Mouse (Mus musculus) lung, adult 2 months (tissue): ENCODE data around the gene Cdc42.

Experiments
- CTCF ChIP-seq: fragments of 200-500 bp; IDR thresholded peaks from 2 replicates; pipeline ENCODE4 v1.5.1; 2011; ENCODE audit warnings: mild to moderate bottlenecking, low read length, control low read depth; ENCODE audit not compliant: insufficient read depth
- POLR2A ChIP-seq: fragments of 200-500 bp; IDR thresholded peaks from 2 replicates; pipeline ENCODE4 v1.6.1; 2011; ENCODE audit warnings: low read depth, mild to moderate bottlenecking, control low read depth, low read length, borderline replicate concordance; ENCODE audit errors: extremely low read depth

DNA sequence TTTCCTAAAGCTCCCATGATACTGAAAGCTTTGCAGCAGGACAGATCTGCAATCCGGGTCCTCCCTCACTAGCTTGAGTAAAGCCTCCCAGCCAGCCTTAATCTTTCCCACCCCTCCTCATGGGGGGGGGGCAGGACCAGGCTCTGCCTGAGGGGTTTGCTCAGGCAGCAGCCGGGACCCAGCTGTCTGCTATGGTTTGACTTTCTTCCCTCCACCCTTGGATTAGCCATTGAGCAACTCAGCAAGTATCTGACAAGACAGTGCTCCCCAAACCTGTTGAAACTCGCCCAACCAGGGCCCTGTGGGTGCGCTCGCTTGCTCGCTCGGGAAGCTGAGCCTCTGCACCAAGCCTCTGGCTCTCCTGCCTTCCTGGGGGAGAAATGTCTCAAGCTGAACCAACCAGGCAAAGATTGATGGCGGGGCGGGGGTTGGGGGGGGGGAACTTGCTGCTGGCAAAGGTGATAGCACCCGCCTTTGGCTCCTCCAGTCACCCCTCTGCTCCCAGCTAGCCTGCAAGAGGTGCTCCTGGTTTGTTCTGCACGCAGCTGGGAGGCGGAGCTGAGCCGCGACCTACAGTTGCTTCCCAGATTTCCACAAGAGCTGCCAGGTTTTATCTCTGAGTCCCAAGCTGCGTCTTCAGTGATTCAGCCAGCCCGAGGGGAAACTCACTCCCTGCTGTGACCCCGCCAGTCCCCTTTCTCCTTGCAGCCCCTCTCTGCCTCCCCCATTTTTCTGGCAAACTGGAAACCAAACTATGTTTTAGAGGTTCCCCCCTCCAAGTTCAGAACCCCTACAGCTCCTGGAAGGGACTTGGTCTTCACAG, 74.7 kb downstream of the Cdc42 start:
- TF ChIP-seq POLR2A: no peak
- TF ChIP-seq CTCF: no peak
